Mouse (Mus musculus) thymus, postnatal 14 days (tissue): ENCODE measurements around the gene Cdc37l1.

Experiments used
- DNase-seq: peaks from one replicate; pipeline ENCODE4 v3.0.0; 2021

Cdc37l1 gene

DNA sequence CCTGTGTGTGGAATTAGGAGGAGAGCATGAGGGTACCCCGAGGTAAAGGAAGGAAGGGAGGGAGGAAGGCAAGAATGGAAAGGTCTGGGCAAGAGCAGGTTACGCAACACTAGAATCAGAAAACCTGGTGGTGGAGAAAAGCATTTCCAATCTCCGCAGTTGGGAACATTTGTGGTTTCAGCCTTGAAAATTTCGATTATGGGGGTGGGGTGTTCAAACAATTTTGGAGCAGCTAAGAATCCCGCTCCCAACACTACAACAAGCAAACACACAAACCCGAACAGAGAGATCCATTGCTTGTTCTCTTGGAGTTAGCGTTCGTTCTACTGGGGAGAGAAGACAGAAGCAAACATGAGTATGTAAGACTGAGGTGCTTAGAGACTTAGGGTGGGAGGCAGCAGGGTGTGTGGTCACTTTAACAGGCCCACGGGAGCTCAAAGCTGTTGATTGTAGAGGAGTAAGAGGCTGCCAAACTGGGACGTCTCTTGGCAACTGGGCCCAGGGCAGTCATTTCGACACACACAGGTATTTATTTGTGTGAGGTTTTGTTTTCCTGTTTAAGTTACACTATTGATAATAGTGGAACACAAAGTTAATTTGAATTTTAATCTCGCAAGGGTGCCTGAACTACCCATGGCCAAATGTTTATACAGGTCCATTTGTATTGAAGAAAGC, 59.4 kb downstream of the Cdc37l1 start:
- DNase-seq, result no peak

DNA sequence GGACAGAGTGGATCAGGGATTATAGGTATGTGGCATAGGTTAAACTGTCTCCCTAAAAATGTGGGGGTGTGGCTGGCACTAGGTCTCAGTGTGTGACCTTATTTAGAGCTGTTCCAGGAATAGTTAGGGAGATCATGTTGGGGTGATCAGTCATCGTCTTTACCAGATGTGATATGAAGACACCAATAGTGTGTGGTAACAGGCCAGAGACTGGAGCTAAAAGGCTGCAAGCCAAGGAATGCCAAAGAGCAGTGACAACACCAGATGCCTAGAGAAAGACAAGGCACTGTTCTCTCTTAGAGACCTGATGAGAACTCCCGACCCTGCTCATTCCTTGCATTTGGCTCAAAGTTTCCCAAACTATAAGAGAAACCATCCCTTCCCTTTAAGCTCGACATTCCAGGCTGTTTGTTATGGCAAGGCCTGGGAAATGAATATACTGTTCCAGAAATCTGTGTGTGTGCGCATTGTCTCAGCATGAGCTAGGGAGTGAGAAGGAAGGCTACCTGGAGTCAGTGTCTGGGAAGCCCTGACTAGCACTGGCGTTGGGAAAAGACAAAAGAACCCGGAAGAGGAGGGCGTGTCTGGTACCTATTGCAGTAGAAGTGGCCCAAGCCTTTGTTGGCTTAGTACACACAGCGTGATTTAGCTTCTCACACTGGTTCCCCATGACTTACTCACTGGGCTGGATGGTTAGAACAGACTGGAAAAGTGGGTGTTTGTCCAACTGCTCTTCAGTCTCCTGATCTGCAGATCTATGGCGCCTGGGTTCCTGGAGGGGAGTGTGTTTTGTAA, 60.2 kb downstream of the Cdc37l1 start:
- DNase-seq, result no peak

DNA sequence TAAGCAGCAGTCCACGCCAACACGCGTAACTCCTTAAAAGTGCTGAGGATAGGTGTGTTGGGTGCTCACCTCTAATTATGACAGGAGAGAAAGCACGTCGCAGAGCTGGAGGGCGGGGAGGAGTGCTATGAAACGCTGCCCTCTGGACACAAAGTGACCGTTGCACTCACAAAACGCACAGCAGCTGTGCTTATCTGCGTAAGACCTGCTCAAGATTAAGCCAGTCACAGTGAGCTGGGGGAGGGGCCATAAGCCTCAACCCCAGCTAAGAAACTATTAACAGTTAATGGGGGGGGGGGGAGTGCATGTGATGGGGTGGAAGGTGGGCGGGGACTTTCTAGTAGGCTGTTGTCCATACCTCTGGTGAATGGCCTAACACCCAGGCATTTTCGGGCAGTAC, 62.6 kb downstream of the Cdc37l1 start:
- DNase-seq, result no peak

DNA sequence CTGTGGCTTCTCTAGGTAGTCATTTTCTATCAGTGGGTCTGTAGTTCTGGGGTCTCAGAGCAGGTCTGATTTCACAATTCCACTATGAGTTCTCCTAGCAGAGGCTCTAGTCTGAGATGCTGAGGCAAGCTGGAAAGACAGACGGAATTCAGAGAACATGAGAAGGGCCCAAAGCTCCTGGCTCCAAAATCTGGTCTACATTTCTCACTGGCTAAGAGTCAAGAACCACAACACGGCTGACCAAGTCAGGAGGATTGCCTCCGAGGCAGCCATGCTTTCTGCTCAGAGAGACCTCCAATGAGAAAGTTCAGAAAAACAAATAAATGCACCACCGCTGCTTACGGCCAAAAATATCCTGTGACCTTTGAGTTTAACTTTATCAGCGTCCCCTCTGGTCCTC, 64.4 kb downstream of the Cdc37l1 start:
- no peak for DNase-seq

DNA sequence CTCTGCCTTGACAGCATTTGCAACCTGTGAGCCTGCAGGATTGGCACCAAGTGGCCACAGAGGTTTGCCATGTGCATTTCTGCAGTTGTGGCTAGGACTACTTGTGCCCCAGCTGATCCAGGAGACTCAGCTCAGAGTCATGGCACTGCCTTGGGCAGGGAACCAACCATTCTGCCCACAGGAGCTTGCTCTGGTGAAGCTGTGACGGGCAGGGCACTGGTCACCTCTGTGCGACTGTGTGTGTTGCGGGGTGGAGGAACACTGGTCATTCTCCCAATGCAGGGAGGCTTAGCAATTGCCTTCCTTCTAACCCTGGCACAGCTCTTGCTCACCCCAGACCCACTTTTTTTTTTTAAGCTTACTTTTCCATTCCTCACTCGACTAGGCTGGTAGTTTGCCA, 65.3 kb downstream of the Cdc37l1 start:
- DNase-seq, result no peak

DNA sequence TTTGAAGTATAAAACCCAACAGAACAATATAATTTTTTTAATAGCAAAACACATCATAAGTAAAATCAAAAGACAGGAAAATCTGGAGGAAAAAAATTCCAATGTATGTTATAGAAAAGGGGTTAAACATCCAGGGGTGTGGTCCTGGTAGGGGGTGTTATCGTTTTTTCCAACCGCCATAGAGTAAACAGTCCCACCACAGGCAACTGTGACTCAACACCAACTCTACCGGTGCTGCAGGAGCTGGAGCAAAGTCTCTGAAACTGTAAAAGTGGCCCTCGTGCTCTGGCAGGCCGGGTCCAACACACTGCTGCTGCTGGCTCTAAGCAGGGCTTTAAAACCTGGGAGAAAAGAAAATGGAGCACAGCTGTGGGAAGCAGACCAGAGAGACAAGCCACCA, 68.6 kb downstream of the Cdc37l1 start:
- no peak for DNase-seq

DNA sequence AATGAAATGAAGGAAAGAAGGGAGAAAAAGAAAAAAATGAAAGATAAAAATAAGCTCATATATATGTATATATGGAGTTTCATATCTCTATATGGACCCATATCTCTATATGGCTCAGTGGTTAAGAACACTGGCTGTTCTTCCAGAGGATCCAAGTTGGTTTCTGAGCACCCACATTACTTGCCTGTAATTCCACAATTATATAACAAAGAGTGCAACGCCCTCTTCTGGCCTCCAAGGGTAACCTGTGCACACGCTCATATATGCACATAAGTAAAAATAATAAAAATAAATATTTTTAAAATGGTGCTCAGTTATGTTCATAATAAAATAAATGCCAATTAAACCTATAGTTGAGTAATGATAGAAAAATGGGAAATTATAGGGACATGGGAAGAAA, 69.5 kb downstream of the Cdc37l1 start:
- DNase-seq, result no peak

DNA sequence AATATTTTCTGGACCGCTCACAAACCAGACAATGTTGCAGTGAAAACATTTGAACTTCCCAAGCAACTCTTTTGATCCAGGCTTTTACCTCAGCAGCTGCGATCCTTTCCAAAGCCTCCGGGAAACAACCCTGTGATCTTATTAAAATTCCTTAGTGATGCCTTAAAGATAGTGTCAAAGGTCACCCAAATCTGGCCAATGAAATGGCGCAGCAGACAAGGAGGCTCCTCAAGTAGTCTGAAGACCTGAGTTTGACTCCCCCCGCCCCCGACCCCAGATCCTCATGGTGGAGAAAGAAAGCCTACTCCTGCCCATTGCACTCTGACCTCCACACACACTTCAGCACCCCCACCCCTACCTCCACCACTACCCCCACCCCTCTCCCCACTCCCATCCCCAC, 70.1 kb downstream of the Cdc37l1 start:
- DNase-seq, result no peak

DNA sequence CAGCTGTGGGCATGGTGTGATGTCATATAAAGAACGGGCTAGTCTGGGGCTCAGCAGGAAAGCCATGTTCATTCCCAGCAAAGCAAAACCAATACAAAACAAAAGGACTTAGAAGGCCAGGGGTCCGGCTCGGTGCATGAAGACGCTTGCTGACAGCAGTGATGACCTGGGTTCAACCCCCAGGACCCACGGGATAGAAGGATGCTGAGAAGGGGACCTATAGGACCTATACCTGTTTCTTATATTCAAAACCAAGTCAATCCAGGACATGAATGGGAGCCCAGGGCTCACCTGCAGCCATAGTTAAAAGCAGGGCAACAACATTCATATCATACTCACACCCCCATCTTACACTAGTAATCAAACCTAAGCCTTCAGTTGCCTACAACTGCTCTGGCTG, 72.9 kb downstream of the Cdc37l1 start:
- DNase-seq, result no peak

DNA sequence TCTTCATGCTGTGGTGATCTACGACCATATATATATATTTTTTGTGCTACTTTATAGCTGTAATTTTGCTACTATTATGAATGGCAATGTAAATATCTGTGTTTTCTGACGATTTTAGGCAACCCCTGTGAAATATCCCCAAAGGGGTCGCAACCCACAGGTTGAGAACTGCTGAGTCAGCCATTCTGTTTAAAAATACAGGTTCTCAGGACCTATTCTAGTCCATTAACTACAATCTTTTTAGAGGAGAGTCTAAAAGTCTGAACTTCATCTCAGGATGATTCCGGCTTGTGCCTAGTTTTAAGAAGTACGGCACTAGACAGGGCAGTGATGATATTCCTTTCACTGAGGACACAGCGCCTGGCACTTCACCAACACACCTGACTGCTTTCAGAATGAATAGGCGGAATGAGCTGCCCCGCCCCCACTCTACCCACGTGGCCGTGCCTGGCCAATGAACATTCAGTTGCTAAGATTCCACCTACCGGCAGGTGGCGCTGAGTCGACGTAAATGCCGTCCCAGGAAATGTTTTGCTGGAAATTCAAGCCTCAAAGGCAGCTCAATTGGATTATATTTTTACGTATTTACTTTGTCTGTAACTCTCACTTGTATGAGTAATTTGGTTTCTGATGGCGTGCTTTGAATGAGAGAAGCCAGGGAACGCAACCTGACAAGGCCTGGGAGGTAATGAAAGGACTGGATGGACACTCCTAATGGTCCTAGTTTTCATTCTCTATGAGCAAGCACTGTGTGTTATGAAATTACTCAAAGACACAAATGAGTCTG, 73.6 kb downstream of the Cdc37l1 start:
- DNase-seq, result peak; percentile 95

DNA sequence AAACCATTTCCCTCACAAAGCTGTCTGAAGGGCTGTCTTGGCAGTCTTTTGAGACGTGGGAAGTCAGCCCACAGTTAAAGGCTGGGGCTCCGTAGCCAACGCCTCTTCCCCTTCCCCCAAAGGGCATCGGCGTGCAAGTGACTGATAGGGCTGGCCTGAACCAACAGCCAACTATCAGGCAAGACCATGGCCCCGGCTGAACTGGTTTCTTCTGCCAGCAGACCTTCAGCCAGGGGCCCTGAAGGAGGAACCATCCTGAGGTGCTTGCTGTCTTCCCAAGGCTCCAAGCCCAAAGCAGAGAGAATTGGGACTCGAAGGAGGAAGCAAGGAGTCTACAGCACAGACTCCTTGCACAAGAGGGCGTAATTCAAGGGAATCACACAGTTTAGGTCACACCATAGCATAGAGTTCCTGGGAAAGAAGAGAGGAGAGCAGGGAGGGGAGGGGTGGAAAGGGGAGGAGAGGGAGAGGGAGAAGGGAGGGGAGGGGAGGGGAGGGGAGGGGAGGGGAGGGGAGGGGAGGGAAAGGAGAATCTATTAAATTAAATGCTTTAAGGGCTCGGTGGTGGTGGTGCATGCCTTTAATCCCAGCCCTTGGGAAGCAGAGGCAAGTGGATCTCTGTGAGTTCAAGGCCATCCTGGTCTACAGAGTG, 74.4 kb downstream of the Cdc37l1 start:
- DNase-seq, result peak; percentile 35

DNA sequence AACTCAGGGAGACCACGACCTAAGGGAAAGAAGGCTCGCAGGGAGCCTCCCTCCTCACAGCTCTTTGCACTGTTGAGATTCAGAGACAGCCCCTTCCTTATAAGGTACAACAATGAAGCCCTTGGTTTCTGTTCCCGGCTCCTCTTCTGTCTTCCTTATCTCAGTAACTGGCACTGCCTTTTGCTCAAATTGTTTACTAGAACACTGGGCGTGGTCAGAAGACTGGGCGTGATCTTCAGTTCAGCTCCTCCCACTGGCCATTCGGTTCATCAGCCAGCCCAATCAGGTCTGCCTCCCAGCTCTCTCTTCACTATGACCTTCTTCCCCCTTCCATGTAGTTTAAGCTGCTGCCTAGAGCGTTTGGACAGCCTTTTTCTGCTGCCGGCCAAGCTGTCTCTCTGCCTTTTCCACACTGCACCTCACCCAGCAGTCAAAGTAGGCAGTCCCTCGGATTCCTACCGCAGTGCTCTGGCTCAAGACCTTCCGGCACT, 76.9 kb downstream of the Cdc37l1 start:
- DNase-seq, result peak; percentile 71

DNA sequence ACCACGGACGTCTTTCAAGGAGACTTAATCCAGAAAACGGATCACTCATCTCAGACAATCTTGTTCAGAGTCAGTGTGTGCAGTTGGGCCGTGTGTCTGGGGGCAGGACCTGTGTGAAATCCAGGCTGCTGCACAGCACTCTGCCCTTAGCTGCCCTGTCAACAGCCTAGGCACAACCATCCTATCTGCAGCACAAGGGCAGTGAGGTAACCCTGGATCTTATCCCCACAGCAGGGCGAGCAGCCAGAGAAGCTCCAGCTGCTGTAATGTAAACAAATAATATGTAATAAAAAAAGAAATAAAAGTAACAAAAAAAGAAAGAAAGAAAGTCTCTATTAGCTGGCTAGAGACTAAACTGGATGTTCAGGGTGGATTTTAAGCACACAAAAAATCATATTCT, 79.0 kb downstream of the Cdc37l1 start:
- DNase-seq, result no peak

DNA sequence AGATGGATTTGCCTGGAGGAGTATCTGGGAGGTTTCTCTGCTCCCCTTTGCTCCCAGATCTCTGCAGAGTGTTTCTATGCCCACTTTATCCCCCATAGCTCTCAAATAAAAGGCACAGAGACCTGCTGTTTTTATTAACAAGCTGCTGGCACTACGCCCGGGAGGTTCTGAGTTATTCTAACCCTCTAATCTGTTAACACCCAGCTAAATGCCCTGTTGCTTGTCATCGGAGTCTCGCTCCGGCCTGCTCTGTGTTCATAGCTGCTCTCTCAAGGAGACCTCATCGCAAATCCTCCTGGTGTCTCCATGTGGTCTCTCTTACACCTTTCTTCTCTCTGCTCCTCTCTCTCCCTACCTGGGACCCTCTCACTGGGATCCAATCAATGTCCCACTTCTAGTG, 84.7 kb downstream of the Cdc37l1 start:
- no peak for DNase-seq
